Mouse (Mus musculus) kidney, embryonic 14.5 days (tissue): ENCODE measurements around the gene Pced1a. TPM values are rescaled to one million over a fixed set of nuclear protein-coding genes. Genes with fewer than 3 reads are reported as not detected.
A peak's percentile ranks its signal among the peaks of the same experiment; 100 is the strongest.

Experiments used
- ATAC-seq: fragments of 200-750 bp; cut with Nextera tagmentation; 2 replicates; pipeline ENCODE4 v1.8.0; 2017; ENCODE audit warnings: moderate number of reproducible peaks, mild to moderate bottlenecking, moderate TSS enrichment, moderate library complexity; ENCODE audit not compliant: low FRiP score, low TSS enrichment
- H3K27ac ChIP-seq: fragments of 300-500 bp; sonication (generic); 2 replicates; pipeline ENCODE4 v1.5.1; 2014; ENCODE audit warnings: low read depth, mild to moderate bottlenecking, low read length, moderate library complexity, mixed read lengths
- H3K27me3 ChIP-seq: fragments of 300-500 bp; sonication (generic); 2 replicates; pipeline ENCODE4 v1.6.1; 2014; ENCODE audit warnings: mild to moderate bottlenecking, low read length; ENCODE audit not compliant: control insufficient read depth, insufficient read depth
- H3K36me3 ChIP-seq: fragments of 300-500 bp; sonication (generic); 2 replicates; pipeline ENCODE4 v1.6.1; 2014; ENCODE audit warnings: low read length, mixed read lengths; ENCODE audit not compliant: control insufficient read depth, insufficient read depth
- H3K4me1 ChIP-seq: fragments of 300-500 bp; sonication (generic); 2 replicates; pipeline ENCODE4 v1.6.1; 2014; ENCODE audit warnings: low read length, mixed read lengths; ENCODE audit not compliant: control insufficient read depth, insufficient read depth
- H3K4me2 ChIP-seq: fragments of 300-500 bp; sonication (generic); replicated peaks from 2 replicates; pipeline ENCODE4 v1.6.1; 2014; ENCODE audit warnings: low read depth, mild to moderate bottlenecking, low read length
- H3K4me3 ChIP-seq: fragments of 300-500 bp; sonication (generic); 2 replicates; pipeline ENCODE4 v1.5.1; 2014; ENCODE audit warnings: mild to moderate bottlenecking, low read length
- H3K9ac ChIP-seq: fragments of 300-500 bp; sonication (generic); 2 replicates; pipeline ENCODE4 v1.6.1; 2014; ENCODE audit warnings: low read depth, mild to moderate bottlenecking, low read length, moderate library complexity
- H3K9me3 ChIP-seq: fragments of 300-500 bp; sonication (generic); 2 replicates; pipeline ENCODE4 v1.6.1; 2016; ENCODE audit warnings: low read length; ENCODE audit not compliant: control insufficient read depth
- WGBS: fragments of 180-500 bp; shearing (Covaris S2); extraction: QIAGEN DNeasy Blood & Tissue Kit; methylation state at CpG from one replicate; pipeline ENCODE4 v1.1.7; 2014; 5-methylcytosine and 5-hydroxymethylcytosine counted together
- polyA plus RNA-seq: library from polyadenylated mRNA; unstranded; fragments of >200 nt; fragmentation: Nextera tagmentation; extraction: Ambion mirVana; gene quantifications from 2 replicates; pipeline ENCODE4 v1.2.1, GENCODE M21; 2014

The Pced1a gene
- polyA plus RNA-seq, 1 experiment from 2014 or later: 15.0 TPM

DNA sequence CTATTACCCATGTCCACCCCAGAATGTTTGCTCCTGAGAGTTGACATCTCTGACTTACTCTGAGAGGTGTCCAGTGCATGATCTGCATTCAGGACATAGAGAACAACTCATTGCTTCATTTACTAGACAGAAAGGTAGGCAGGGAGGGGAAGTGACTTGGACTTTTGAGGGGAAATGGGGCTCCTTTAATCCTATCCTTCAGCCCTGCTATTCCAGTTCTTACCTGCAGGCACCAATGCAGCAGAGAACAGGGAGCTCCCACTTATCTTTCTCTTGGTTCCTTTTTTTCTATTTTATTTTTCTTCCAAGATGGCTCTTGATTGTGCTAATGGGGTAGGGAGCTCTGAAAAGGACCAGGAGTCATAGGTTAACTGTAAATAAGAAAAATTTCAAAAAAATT is 23.9 kb upstream of the Pced1a start:
- Histone ChIP-seq H3K4me3 (no peak overlapping the region), H3K27ac (no peak overlapping the region), H3K9me3 (no peaks in the 10 kb centered on the region), H3K9ac (no peak overlapping the region), H3K4me2 (no peak overlapping the region), H3K4me1 (peaks cover 14% of the 10 kb centered on the region), H3K27me3 (no peaks in the 10 kb centered on the region), H3K36me3 (peaks cover 11% of the 10 kb centered on the region)
- ATAC-seq: no peak

DNA sequence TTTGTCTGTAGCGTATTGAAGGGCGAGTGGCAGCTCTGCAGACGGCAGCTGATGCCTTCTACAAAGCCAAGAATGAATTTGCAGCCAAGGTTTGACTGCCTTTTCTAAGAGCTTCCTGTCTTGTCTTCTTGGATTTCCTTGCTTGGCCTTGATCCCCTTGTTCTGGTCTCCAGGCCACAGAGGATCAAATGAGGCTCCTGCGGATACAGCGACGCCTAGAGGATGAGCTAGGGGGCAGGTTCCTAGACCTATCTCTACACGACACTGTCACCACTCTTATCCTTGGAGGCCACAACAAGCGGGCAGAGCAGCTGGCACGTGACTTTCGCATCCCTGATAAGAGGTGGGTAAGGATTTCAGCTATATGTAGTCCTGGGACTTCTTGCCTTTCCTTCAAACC is 17.7 kb upstream of the Pced1a start:
- Histone ChIP-seq H3K27me3 (no peaks in the 10 kb centered on the region), H3K4me2 (no peak overlapping the region), H3K4me1 (no peaks in the 10 kb centered on the region), H3K27ac (no peak overlapping the region), H3K9ac (no peak overlapping the region), H3K9me3 (no peaks in the 10 kb centered on the region), H3K4me3 (no peak overlapping the region), H3K36me3 (peaks cover 73% of the 10 kb centered on the region)
- 86% methylated on average over 10 of the region's 10 CpGs for WGBS
- no peak for ATAC-seq

DNA sequence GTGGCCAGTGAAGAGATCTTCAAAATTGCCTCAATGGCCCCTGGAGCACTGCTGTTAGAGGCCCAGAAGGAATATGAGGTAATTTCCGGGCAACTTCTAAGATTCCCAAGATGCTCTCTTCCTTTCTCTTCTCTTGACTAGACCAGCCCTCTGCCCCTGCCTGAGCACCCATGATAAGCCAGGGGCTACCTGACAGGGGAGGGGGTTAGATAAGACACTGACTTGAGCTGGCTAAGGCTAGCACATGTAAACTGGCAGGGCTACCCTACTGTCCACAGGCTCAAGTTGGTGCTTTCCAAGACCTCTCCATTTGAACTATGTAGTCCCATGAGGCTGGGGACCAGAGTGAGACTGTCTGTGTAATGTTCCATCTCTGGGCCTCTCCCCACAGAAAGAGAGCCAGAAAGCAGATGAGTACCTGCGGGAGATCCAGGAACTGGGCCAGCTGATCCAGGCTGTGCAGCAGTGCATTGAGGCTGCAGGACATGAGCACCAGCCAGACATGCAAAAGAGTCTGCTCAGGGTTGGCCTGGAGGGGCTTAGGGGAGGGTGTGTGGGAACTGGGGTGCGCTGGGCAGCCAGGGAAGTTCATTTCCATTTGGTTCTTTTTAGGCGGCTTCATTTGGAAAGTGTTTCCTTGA is 15.5 kb upstream of the Pced1a start:
- no peak for ATAC-seq
- 90% methylated on average over 4 of the region's 4 CpGs for WGBS
- no peak overlapping the region for H3K4me2 ChIP-seq

DNA sequence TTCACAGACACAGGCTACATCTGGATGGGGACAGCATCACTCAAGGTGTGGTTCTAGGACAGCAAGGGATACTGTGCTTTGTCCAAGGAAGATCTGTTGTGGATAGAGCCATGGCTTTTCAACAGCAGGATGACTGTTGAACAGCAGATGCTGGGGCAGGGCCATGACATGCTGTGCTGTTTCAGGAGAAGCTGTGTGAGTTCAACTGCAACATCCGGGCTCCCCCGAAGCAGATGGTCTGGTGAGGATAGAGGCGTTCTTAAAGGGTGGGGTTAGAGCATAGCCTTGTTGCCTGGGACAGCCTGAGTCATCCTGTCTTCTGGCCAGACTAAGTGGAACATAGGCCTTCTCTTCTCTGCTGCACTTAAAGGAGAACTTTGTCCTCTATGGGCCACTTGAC is 14.4 kb upstream of the Pced1a start:
- no peak for ATAC-seq
- Histone ChIP-seq H3K27ac (no peak overlapping the region), H3K4me3 (no peak overlapping the region), H3K36me3 (peaks cover 69% of the 10 kb centered on the region), H3K9ac (no peak overlapping the region), H3K9me3 (no peaks in the 10 kb centered on the region), H3K4me1 (no peaks in the 10 kb centered on the region), H3K27me3 (no peaks in the 10 kb centered on the region), H3K4me2 (no peak overlapping the region)
- 88% methylated on average over 3 of the region's 3 CpGs for WGBS

More for the DNA sequence above, 15.5 kb upstream of the Pced1a start:
- H3K27me3 ChIP-seq: no peaks in the 10 kb centered on the region
- H3K4me3 ChIP-seq: no peak overlapping the region
- no peak overlapping the region for H3K9ac ChIP-seq
- H3K27ac ChIP-seq: no peak overlapping the region
- H3K36me3 ChIP-seq: peaks cover 75% of the 10 kb centered on the region
- H3K4me1 ChIP-seq: no peaks in the 10 kb centered on the region
- no peaks in the 10 kb centered on the region for H3K9me3 ChIP-seq

DNA sequence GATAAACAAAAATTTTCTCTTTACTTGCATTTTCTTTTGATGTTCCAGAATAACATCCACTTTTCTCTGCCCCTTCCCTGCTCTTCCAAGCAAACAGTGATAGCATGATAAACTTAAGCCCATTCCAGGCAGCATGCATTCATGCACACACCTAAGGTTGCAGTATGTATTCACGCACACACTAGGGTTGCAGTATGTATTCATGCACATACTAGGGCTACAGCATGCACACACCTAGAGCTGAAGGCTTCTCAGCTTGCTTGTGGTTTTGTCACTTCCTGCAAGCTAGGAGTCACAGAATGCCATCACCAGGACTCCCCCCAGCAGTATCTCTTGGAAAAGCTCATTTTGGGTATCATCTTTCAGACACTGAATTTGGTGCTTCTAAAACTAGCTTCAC is 12.3 kb upstream of the Pced1a start:
- Histone ChIP-seq H3K4me2 (no peak overlapping the region), H3K36me3 (peaks cover 55% of the 10 kb centered on the region)

DNA sequence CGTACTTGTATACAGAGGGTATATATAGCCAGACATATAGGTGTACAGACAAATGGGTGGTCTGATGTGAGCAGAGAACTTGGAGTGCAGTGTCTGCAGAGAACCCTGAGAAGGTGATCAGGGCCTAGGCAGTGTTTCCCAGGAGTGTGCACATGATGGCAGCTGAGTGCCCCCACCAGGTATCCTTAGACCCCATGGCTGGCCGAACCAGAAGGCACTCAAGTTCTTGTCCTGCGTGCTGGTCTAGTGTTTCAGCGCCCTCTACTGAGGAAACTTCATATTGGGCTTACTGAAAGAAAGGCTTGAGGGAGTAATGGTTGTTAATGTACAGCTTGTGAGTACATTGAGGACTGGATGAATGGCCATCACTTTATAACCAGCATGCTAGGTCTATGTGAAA is 8.7 kb upstream of the Pced1a start:
- no peaks in the 10 kb centered on the region for H3K9me3 ChIP-seq
- no peak overlapping the region for H3K27ac ChIP-seq
- peak; percentile 71 for ATAC-seq
- H3K36me3 ChIP-seq: peaks cover 21% of the 10 kb centered on the region
- H3K9ac ChIP-seq: no peak overlapping the region
- H3K4me1 ChIP-seq: 0 out of 2 replicates have a peak, but pooled peaks cover 6% of the 10 kb centered on the region
- WGBS: 23% methylated on average over 4 of the region's 4 CpGs
- no peak overlapping the region for H3K4me2 ChIP-seq
- H3K4me3 ChIP-seq: no peak overlapping the region
- no peaks in the 10 kb centered on the region for H3K27me3 ChIP-seq

More for the DNA sequence above, 12.3 kb upstream of the Pced1a start:
- Histone ChIP-seq H3K4me1 (no peaks in the 10 kb centered on the region), H3K27ac (no peak overlapping the region), H3K9ac (no peak overlapping the region), H3K4me3 (no peak overlapping the region), H3K9me3 (no peaks in the 10 kb centered on the region), H3K27me3 (no peaks in the 10 kb centered on the region)
- WGBS: 97% methylated on average over 1 of the region's 1 CpGs
- no peak for ATAC-seq

DNA sequence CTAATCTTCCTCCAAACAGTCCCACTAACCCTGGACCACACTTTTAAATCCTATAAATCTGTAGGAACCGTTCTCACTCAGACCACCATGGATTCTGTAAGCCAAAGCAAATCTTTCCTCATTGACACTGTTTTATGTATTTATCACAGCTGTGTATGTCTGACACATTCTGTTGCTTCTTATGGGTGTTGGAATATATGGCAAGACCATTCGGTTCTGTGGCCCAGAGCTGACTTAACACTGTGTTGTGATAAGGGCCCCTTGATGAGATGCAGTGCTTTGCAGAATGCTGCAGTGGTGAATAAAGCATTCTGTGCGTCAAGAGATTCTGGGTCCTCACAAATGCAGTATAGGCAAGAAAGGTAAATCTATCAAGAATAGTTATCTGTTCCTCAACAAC is 7.7 kb upstream of the Pced1a start:
- Histone ChIP-seq H3K4me1 (0 out of 2 replicates have a peak, but pooled peaks cover 6% of the 10 kb centered on the region), H3K4me3 (no peak overlapping the region)

DNA sequence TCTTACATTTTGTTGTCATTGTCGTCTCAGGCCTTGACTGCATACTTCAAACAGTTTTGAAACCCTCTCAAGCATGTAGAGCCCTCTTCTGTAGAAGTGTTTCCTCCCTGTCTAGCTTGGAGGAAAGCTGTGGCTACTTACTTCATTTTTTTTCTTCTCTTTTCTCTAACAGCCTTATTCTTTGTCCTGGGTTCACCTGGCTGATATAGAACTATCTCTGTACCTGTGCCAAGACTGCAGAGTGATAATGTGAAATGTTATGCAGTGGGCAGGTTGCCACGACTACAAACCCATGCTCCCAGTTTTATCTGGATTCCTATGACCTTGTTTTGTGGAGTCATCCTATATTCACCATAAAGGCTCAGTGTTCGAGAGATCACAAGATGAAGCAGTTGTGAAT is 6.0 kb upstream of the Pced1a start:
- 0 out of 2 replicates have a peak, but pooled peaks cover 6% of the 10 kb centered on the region for H3K4me1 ChIP-seq
- H3K27me3 ChIP-seq: no peaks in the 10 kb centered on the region
- H3K4me3 ChIP-seq: no peak overlapping the region
- H3K9ac ChIP-seq: no peak overlapping the region
- no peaks in the 10 kb centered on the region for H3K9me3 ChIP-seq
- WGBS: 65% methylated on average over 3 of the region's 3 CpGs
- H3K36me3 ChIP-seq: peaks cover 9% of the 10 kb centered on the region
- no peak for ATAC-seq
- H3K27ac ChIP-seq: peak overlapping the region; percentile 57; the same call in 1 of the 2 replicates
- no peak overlapping the region for H3K4me2 ChIP-seq

More for the DNA sequence above, 7.7 kb upstream of the Pced1a start:
- ATAC-seq: no peak
- Histone ChIP-seq H3K27ac (no peak overlapping the region), H3K27me3 (no peaks in the 10 kb centered on the region), H3K9me3 (no peaks in the 10 kb centered on the region), H3K4me2 (no peak overlapping the region), H3K36me3 (peaks cover 11% of the 10 kb centered on the region), H3K9ac (no peak overlapping the region)
- WGBS: 86% methylated on average over 3 of the region's 3 CpGs

DNA sequence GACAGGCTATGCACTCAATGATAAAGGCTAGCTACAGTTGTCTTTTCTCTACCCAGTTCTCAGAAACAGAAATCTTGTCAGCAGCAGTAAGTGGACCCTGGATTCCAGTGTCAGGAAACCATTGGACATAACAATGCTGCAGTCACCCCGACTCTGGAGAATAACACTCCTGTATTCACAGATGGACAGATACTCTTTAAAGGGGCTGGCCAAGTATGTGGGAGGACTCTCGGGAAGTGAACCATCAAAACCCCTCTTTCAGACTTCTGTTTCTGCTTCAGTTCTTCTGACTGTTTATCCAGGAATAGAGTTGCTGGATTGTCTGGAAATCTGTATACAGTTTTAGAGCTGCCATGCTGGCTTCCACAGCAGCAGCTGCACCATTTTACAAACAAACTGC is 5.3 kb upstream of the Pced1a start:
- Histone ChIP-seq H3K4me2 (no peak overlapping the region), H3K9ac (no peak overlapping the region), H3K36me3 (peaks cover 9% of the 10 kb centered on the region), H3K9me3 (no peaks in the 10 kb centered on the region), H3K4me1 (peaks cover 11% of the 10 kb centered on the region; the same call in 1 of the 2 replicates), H3K27ac (peak overlapping the region; percentile 57), H3K4me3 (no peak overlapping the region), H3K27me3 (no peaks in the 10 kb centered on the region)
- WGBS: 24% methylated on average over 2 of the region's 2 CpGs
- ATAC-seq: peak; percentile 60; the same call in 1 of the 2 replicates
